Mouse (Mus musculus) erythroblast, embryonic 14.5 days (primary cell): ENCODE measurements around the gene Cdhr2.

Experiments
- GATA1 ChIP-seq: IDR thresholded peaks from 2 replicates; pipeline ENCODE4 v1.6.1; 2012; ENCODE audit warnings: low read length, inconsistent platforms, mixed read lengths
- TAL1 ChIP-seq: IDR thresholded peaks from 3 replicates; pipeline ENCODE4 v1.6.1; 2012; ENCODE audit warnings: low read length, inconsistent platforms, mixed read lengths

DNA sequence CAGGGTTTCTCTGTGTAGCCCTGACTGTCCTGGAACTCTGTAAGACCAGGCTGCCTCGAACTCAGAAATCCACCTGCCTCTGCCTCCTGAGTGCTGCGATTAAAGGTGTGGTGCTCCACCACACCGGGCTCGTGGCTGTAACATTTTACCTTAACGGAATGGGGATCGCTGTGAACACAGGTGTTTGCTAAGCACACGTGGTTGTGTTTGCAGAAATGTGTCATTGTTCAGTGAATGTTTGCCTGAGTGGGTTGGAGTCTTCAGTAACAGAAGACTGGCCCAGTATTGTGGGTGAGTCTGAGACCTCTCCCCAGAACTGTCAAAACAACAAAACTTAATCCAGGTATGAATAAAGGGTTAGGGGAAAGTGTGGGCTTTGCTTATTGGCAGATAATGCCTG is 36.2 kb upstream of the Cdhr2 start:
- TF ChIP-seq TAL1 (no peak), GATA1 (no peak)
